Comparison of ENCODE assay signal across 8 mouse cellular contexts in the genomic region with DNA sequence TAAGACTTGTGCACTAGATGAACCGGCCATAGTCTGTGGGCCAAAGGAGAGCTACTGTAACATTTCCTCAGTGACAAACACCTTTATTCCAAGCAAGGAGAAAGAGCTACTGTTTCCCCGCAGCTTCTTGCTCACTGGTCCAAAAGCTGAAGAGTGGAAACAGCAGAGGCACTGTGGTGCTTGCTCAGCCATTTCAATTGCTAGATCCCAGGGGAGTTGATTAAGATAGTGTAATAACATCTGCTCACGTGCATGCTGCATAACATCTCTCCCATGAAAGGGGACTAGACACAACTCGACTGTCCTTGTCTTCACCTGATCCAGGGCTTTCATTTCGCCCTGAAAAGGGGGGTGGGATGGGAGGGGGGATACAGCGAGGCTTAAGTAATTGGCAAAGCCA. TPM values are rescaled to one million over a fixed set of nuclear protein-coding genes. Genes with fewer than 3 reads are reported as not detected.
DNase-seq lines count a peak whose midpoint lies in the region; ATAC-seq lines count a peak whose summit lies in the region.

No protein-coding gene starts in this region.

- 0 out of 2 replicates have a peak, but pooled peaks cover 8% of the 10 kb centered on the region for H3K27me3 ChIP-seq in forebrain, embryonic 10.5 days (ENCODE audit: poor library complexity, severe bottlenecking)
- no peaks in the 10 kb centered on the region for H3K27me3 ChIP-seq in forebrain, embryonic 11.5 days (ENCODE audit: control insufficient read depth, insufficient read depth, low read length)
- H3K27me3 ChIP-seq in lung, embryonic 15.5 days, result no peaks in the 10 kb centered on the region
- H3K27me3 ChIP-seq in hindbrain, embryonic 13.5 days, result peaks cover 12% of the 10 kb centered on the region; the same call in 1 of the 2 replicates
- no peaks in the 10 kb centered on the region; the same call in 1 of the 2 replicates for H3K27me3 ChIP-seq in neural tube, embryonic 14.5 days (ENCODE audit: control insufficient read depth, insufficient read depth, low read length)

- 56% methylated on average over 6 of the region's 6 CpGs for WGBS in forebrain, embryonic 10.5 days
- 56% methylated on average over 6 of the region's 6 CpGs for WGBS in forebrain, embryonic 11.5 days
- WGBS in lung, embryonic 15.5 days, result 58% methylated on average over 6 of the region's 6 CpGs
- WGBS in hindbrain, embryonic 13.5 days, result 50% methylated on average over 6 of the region's 6 CpGs
- WGBS in neural tube, embryonic 14.5 days, result 44% methylated on average over 6 of the region's 6 CpGs

- H3K36me3 ChIP-seq in forebrain, embryonic 10.5 days (replicated peaks), result no peaks in the 10 kb centered on the region
- H3K36me3 ChIP-seq in forebrain, embryonic 11.5 days (ENCODE audit: control insufficient read depth, insufficient read depth, low read length), result no peaks in the 10 kb centered on the region
- no peaks in the 10 kb centered on the region for H3K36me3 ChIP-seq in lung, embryonic 15.5 days
- H3K36me3 ChIP-seq in hindbrain, embryonic 13.5 days, result no peaks in the 10 kb centered on the region
- no peaks in the 10 kb centered on the region for H3K36me3 ChIP-seq in neural tube, embryonic 14.5 days (ENCODE audit: control insufficient read depth, insufficient read depth, low read length)

- DNase-seq in forebrain, embryonic 10.5 days (ENCODE audit: extremely low spot score, low spot score), result no peak
- no peak for DNase-seq in forebrain, embryonic 11.5 days (ENCODE audit: low spot score)
- DNase-seq in lung, postnatal 36 days, result no peak
- DNase-seq in thymus, adult 18-20 months, result no peak
- DNase-seq in layer of hippocampus, adult 9-11 months, result no peak

- no peak for ATAC-seq in forebrain, embryonic 11.5 days (replicated peaks; ENCODE audit: low FRiP score)
- no peak for ATAC-seq in lung, embryonic 15.5 days (ENCODE audit: borderline replicate concordance, extremely low read depth, low FRiP score, low TSS enrichment)
- ATAC-seq in hindbrain, embryonic 13.5 days (ENCODE audit: low FRiP score), result 0 out of 2 replicates have a peak, but pooled peaks have one; percentile 16
- peak; percentile 18; the same call in 1 of the 2 replicates for ATAC-seq in neural tube, embryonic 14.5 days (ENCODE audit: low read depth)

- H3K4me2 ChIP-seq in forebrain, embryonic 11.5 days (ENCODE audit: low read depth, low read length, severe bottlenecking), result no peak overlapping the region
- H3K4me2 ChIP-seq in lung, embryonic 15.5 days, result peak overlapping the region; percentile 99; the same call in 1 of the 2 replicates
- peak overlapping the region; percentile 95; the same call in 1 of the 2 replicates for H3K4me2 ChIP-seq in hindbrain, embryonic 13.5 days
- peak overlapping the region; percentile 96; the same call in 1 of the 2 replicates for H3K4me2 ChIP-seq in neural tube, embryonic 14.5 days (ENCODE audit: low read depth, low read length)

- H3K9ac ChIP-seq in forebrain, embryonic 11.5 days (ENCODE audit: low read length), result no peak overlapping the region
- H3K9ac ChIP-seq in lung, embryonic 15.5 days, result no peak overlapping the region
- no peak overlapping the region for H3K9ac ChIP-seq in hindbrain, embryonic 13.5 days
- no peak overlapping the region for H3K9ac ChIP-seq in neural tube, embryonic 14.5 days (replicated peaks; ENCODE audit: low read depth, low read length)

- peak overlapping the region; percentile 84 for H3K4me3 ChIP-seq in forebrain, embryonic 10.5 days
- H3K4me3 ChIP-seq in forebrain, embryonic 11.5 days (ENCODE audit: low read depth, low read length), result no peak overlapping the region
- H3K4me3 ChIP-seq in lung, embryonic 15.5 days, result no peak overlapping the region
- H3K4me3 ChIP-seq in hindbrain, embryonic 13.5 days, result no peak overlapping the region
- no peak overlapping the region for H3K4me3 ChIP-seq in neural tube, embryonic 14.5 days (ENCODE audit: low read depth, low read length)

- no peaks in the 10 kb centered on the region for H3K9me3 ChIP-seq in forebrain, embryonic 10.5 days
- no peaks in the 10 kb centered on the region for H3K9me3 ChIP-seq in forebrain, embryonic 11.5 days (ENCODE audit: control insufficient read depth, low read length)
- H3K9me3 ChIP-seq in lung, embryonic 15.5 days, result no peaks in the 10 kb centered on the region
- no peaks in the 10 kb centered on the region for H3K9me3 ChIP-seq in hindbrain, embryonic 13.5 days
- no peaks in the 10 kb centered on the region for H3K9me3 ChIP-seq in neural tube, embryonic 14.5 days (ENCODE audit: control insufficient read depth, low read length)

- peaks cover 61% of the 10 kb centered on the region for H3K4me1 ChIP-seq in forebrain, embryonic 10.5 days
- H3K4me1 ChIP-seq in forebrain, embryonic 11.5 days (replicated peaks; ENCODE audit: control insufficient read depth, insufficient read depth, low read length), result no peaks in the 10 kb centered on the region; the same call in 1 of the 2 replicates
- H3K4me1 ChIP-seq in lung, embryonic 15.5 days, result peaks cover 55% of the 10 kb centered on the region
- H3K4me1 ChIP-seq in hindbrain, embryonic 13.5 days (replicated peaks), result peaks cover 28% of the 10 kb centered on the region
- H3K4me1 ChIP-seq in neural tube, embryonic 14.5 days (ENCODE audit: control insufficient read depth, insufficient read depth, low read length), result peaks cover 9% of the 10 kb centered on the region

- H3K27ac ChIP-seq in forebrain, embryonic 10.5 days, result no peak overlapping the region
- no peak overlapping the region for H3K27ac ChIP-seq in forebrain, embryonic 11.5 days (ENCODE audit: low read depth, low read length)
- H3K27ac ChIP-seq in lung, embryonic 15.5 days, result no peak overlapping the region
- H3K27ac ChIP-seq in hindbrain, embryonic 13.5 days, result no peak overlapping the region
- no peak overlapping the region for H3K27ac ChIP-seq in neural tube, embryonic 14.5 days (ENCODE audit: low read depth, low read length)

RNA-seq across cellular contexts. Expression of a gene that starts 41.7 kb away (rescaled TPM):
- 13.3 and 13.8 TPM in 2 replicates for polyA plus RNA-seq in forebrain, embryonic 10.5 days (2016; fragmentation: Nextera tagmentation; extraction: Ambion mirVana)
- 8.5 and 8.8 TPM in 2 replicates for polyA plus RNA-seq in forebrain, embryonic 11.5 days (2014; fragmentation: Nextera tagmentation; extraction: Ambion mirVana)
- 48.5 and 55.9 TPM in 2 replicates for polyA plus RNA-seq in lung, embryonic 15.5 days (2015; fragmentation: Nextera tagmentation; extraction: Ambion mirVana)
- polyA plus RNA-seq in hindbrain, embryonic 13.5 days (2015; fragmentation: Nextera tagmentation; extraction: Ambion mirVana), result 4.9 and 5.3 TPM in 2 replicates
- 5.5 and 5.6 TPM in 2 replicates for polyA plus RNA-seq in neural tube, embryonic 14.5 days (2014; fragmentation: Nextera tagmentation; extraction: Ambion mirVana)

Comparison
In these comparisons a context has a peak if more than half of its experiments do, and no peak if none do; other contexts are left out.
1. ATAC-seq: peak in hindbrain, embryonic 13.5 days (single experiment) and neural tube, embryonic 14.5 days (single experiment); none in forebrain, embryonic 11.5 days (single experiment) and lung, embryonic 15.5 days (single experiment).